Mouse (Mus musculus) G1E (cell line): Measurements from ENCODE around the gene Bcar1.

Experiments used
- CTCF ChIP-seq: IDR thresholded peaks from 2 replicates; pipeline ENCODE4 v1.5.1; 2012; ENCODE audit warnings: low read depth, low read length, inconsistent platforms, mixed read lengths
- GATA1 ChIP-seq: IDR thresholded peaks from 2 replicates; pipeline ENCODE4 v1.6.1; 2012; ENCODE audit warnings: borderline replicate concordance, low read length, inconsistent platforms, mixed read lengths

DNA sequence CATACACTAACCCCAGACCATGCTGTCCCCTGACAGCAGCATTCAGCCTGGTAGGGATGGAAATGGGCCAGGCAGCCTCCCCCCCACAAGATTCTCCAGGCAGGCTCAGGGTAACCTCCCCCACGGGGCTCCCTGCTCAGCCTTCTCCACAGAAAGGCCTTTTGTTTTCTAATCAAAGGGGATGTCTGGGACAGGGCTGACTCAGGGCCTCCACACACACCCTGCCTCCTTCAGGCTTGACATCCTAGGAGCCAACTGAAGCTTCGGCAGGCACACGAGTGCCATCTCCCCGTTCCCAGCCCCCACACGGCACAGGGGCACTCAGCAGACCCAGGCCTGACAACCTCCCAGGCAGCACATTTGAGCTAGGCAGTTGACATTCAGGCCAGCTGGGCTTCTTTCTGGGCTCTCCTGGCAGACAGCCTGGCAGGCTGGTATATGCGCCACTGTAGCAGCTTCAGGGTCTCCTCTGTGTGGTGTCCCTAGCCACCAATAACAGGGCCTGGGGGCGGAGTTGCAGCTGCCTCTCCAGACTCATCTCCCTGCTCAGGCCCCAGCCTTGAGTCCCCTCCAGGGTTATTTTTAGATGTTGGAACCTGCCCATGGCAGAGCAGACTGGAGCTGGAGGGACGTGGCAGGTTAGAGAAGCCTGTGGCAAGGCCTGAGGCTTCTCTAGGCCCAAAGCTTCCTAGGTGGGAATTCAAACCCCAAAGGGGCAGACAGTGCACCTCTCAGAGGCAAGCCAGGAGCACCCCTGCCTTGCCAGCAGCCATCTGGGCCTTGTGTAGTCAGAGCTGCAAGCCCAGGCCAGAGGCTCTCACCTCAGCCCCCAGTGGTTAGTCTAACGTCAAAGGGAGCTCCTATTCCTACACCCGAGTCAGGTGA lies 26.8 kb downstream of the Bcar1 start:
- TF ChIP-seq CTCF (no peak), GATA1 (no peak)
